Comparison of ENCODE assay signal across 20 mouse cellular contexts in genomic region chr7:46833670-46834255, GRCm38 (mm10). TPM values are rescaled to one million over a fixed set of nuclear protein-coding genes. Genes with fewer than 3 reads are reported as not detected.
A peak's percentile ranks its signal among the peaks of the same experiment; 100 is the strongest.
DNase-seq lines count a peak whose midpoint lies in the region; ATAC-seq lines count a peak whose summit lies in the region.
"Had no signal": no experiment of that assay in that cellular context is flagged by ENCODE, and none has a peak within 500 bp of the region (broad histone marks: within the 10 kb centered on the region; RNA-seq: fewer than 3 reads in every experiment).

No protein-coding gene starts in this region.

- no peaks in the 10 kb centered on the region for H3K79me2 ChIP-seq in macrophage (ENCODE audit: inconsistent target)

- H3K36me3 ChIP-seq in heart, embryonic 10.5 days: no peaks in the 10 kb centered on the region
- H3K36me3 ChIP-seq in heart, embryonic 11.5 days (ENCODE audit: control insufficient read depth, insufficient read depth, low read length): no peaks in the 10 kb centered on the region
- no peaks in the 10 kb centered on the region for H3K36me3 ChIP-seq in macrophage (ENCODE audit: inconsistent target)
- H3K36me3 ChIP-seq: embryonic facial prominence, embryonic 15.5 days; G1E; heart, embryonic 13.5 days; hindbrain, embryonic 10.5 days had no signal

- no peak for DNase-seq in heart, embryonic 10.5 days (ENCODE audit: low spot score)
- peak; percentile 50 for DNase-seq in 416B (ENCODE audit: low read depth)
- peak; percentile 54 for DNase-seq in induced T-regulatory cell, adult 2 months (ENCODE audit: low read depth)
- no peak for DNase-seq in left cerebral cortex, adult 8-10 months (ENCODE audit: low spot score in 2 of 2)
- DNase-seq in cerebellum, adult 11-12 months: no peak
- DNase-seq in adrenal gland, postnatal 25 days: no peak
- DNase-seq: right cerebral cortex, postnatal 14 days had no signal

- 0 out of 2 replicates have a peak overlapping the region, but pooled peaks have one; percentile 36 for H3K27ac ChIP-seq in heart, embryonic 10.5 days
- no peak overlapping the region for H3K27ac ChIP-seq in heart, embryonic 11.5 days (ENCODE audit: low read depth, low read length)
- H3K27ac ChIP-seq in macrophage: peak overlapping the region; percentile 88
- H3K27ac ChIP-seq: embryonic facial prominence, embryonic 15.5 days; forebrain, embryonic 13.5 days; heart, embryonic 13.5 days had no signal

- peaks cover 68% of the 10 kb centered on the region for H3K4me1 ChIP-seq in heart, embryonic 10.5 days
- peaks cover 24% of the 10 kb centered on the region for H3K4me1 ChIP-seq in heart, embryonic 11.5 days (ENCODE audit: control insufficient read depth, insufficient read depth, low read length)

- H3K4me3 ChIP-seq in heart, embryonic 10.5 days: no peak overlapping the region
- no peak overlapping the region for H3K4me3 ChIP-seq in heart, embryonic 11.5 days (ENCODE audit: low read depth, low read length)
- no peak overlapping the region for H3K4me3 ChIP-seq in macrophage (ENCODE audit: inconsistent target)
- H3K4me3 ChIP-seq: embryonic facial prominence, embryonic 15.5 days; forebrain, embryonic 13.5 days; heart, embryonic 13.5 days; hindbrain, embryonic 10.5 days had no signal

- no peaks in the 10 kb centered on the region for H3K27me3 ChIP-seq in heart, embryonic 10.5 days (ENCODE audit: insufficient read depth, poor library complexity, severe bottlenecking)
- no peaks in the 10 kb centered on the region for H3K27me3 ChIP-seq in heart, embryonic 11.5 days (ENCODE audit: control insufficient read depth, insufficient read depth, low read length)
- H3K27me3 ChIP-seq: embryonic facial prominence, embryonic 15.5 days; forebrain, embryonic 13.5 days; heart, embryonic 13.5 days had no signal

- 81% methylated on average over 7 of the region's 7 CpGs for WGBS in heart, embryonic 10.5 days
- WGBS in heart, embryonic 11.5 days (ENCODE audit: insufficient replicate concordance): 75% methylated on average over 7 of the region's 7 CpGs
- 52% methylated on average over 7 of the region's 7 CpGs for WGBS in macrophage (ENCODE audit: missing documents)

- no peak for ATAC-seq in heart, embryonic 11.5 days (replicated peaks; ENCODE audit: insufficient number of reproducible peaks, low FRiP score, low TSS enrichment)
- ATAC-seq: forebrain, embryonic 13.5 days had no signal

- H3K9me3 ChIP-seq in heart, embryonic 10.5 days: no peaks in the 10 kb centered on the region
- H3K9me3 ChIP-seq in heart, embryonic 11.5 days (replicated peaks; ENCODE audit: control insufficient read depth, low read length): no peaks in the 10 kb centered on the region
- H3K9me3 ChIP-seq: embryonic facial prominence, embryonic 15.5 days; forebrain, embryonic 13.5 days; G1E; heart, embryonic 13.5 days; hindbrain, embryonic 10.5 days had no signal

- no peak overlapping the region for H3K9ac ChIP-seq in heart, embryonic 11.5 days (ENCODE audit: low read depth, low read length)
- H3K9ac ChIP-seq: embryonic facial prominence, embryonic 15.5 days; forebrain, embryonic 13.5 days; heart, embryonic 13.5 days had no signal

- no peak overlapping the region for H3K4me2 ChIP-seq in heart, embryonic 11.5 days
- H3K4me2 ChIP-seq: embryonic facial prominence, embryonic 15.5 days; forebrain, embryonic 13.5 days; heart, embryonic 13.5 days; midbrain, embryonic 11.5 days had no signal

RNA-seq across cellular contexts. Expression of gene Ldha, which starts 7.5 kb away (rescaled TPM):
- 4,161 and 4,393 TPM in 2 replicates for polyA plus RNA-seq in heart, embryonic 10.5 days (2016; fragmentation: Nextera tagmentation; extraction: Ambion mirVana)
- 3,042 and 3,490 TPM in 2 replicates for polyA plus RNA-seq in heart, embryonic 11.5 days (2014; fragmentation: Nextera tagmentation; extraction: Ambion mirVana)
- total RNA-seq in macrophage (2018; cell fraction: chromatin; rRNA removed): 100 to 1,000 TPM in 4 of 26 experiments, 10 to 100 TPM in 22; 28.3 to 140 (median 69.6) TPM
- 100 to 1,000 TPM; 342 to 466 (median 395) TPM for total RNA-seq in macrophage (2018; cell fraction: cytosol; rRNA removed)
- total RNA-seq in macrophage (2018; cell fraction: nucleus; rRNA removed): 100 to 1,000 TPM in 25 of 26 experiments, 10 to 100 TPM in 1; 83.2 to 291 (median 163) TPM
- polyA plus RNA-seq in macrophage (2018): 352 to 860 TPM (median 417 TPM) in 3 replicates
- total RNA-seq in left cerebral cortex, adult 8-10 months (2022): 100 to 1,000 TPM; 313 to 352 (median 334) TPM
- total RNA-seq in adrenal gland, postnatal 25 days (2021): 283 and 320 TPM in 2 replicates

RNA-seq across cellular contexts. Expression of gene Ldhc, which starts 27.2 kb away (rescaled TPM):
- polyA plus RNA-seq in heart, embryonic 10.5 days (2016; fragmentation: Nextera tagmentation; extraction: Ambion mirVana): 0.13 TPM in 1 of 2 replicates, not detected in the other
- polyA plus RNA-seq in heart, embryonic 11.5 days (2014; fragmentation: Nextera tagmentation; extraction: Ambion mirVana): not detected in 2 replicates
- total RNA-seq in macrophage (2018; cell fraction: chromatin; rRNA removed): not detected
- total RNA-seq in macrophage (2018; cell fraction: cytosol; rRNA removed): not detected
- not detected for total RNA-seq in macrophage (2018; cell fraction: nucleus; rRNA removed)
- polyA plus RNA-seq in macrophage (2018): not detected in 3 replicates
- total RNA-seq in left cerebral cortex, adult 8-10 months (2022): not detected
- total RNA-seq in adrenal gland, postnatal 25 days (2021): not detected in 2 replicates
- total RNA-seq: adrenal gland, postnatal 14 days; G1E; gastrocnemius, adult 8-10 months; layer of hippocampus, adult 18-20 months; left cerebral cortex, postnatal 25 days had no signal
- polyA plus RNA-seq: embryonic facial prominence, embryonic 15.5 days; forebrain, embryonic 13.5 days; G1E; heart, embryonic 13.5 days; hindbrain, embryonic 10.5 days; intestine, embryonic 14.5 days; midbrain, embryonic 11.5 days had no signal

RNA-seq across cellular contexts. Expression of gene Gtf2h1, which starts 37.9 kb away (rescaled TPM):
- 40.6 and 45.1 TPM in 2 replicates for polyA plus RNA-seq in heart, embryonic 10.5 days (2016; fragmentation: Nextera tagmentation; extraction: Ambion mirVana)
- polyA plus RNA-seq in heart, embryonic 11.5 days (2014; fragmentation: Nextera tagmentation; extraction: Ambion mirVana): 34.9 and 41.1 TPM in 2 replicates
- 10 to 100 TPM; 33.1 to 80.2 (median 55.2) TPM for total RNA-seq in macrophage (2018; cell fraction: chromatin; rRNA removed)
- total RNA-seq in macrophage (2018; cell fraction: cytosol; rRNA removed): 10 to 100 TPM; 42.8 to 68.4 (median 52.3) TPM
- total RNA-seq in macrophage (2018; cell fraction: nucleus; rRNA removed): 10 to 100 TPM; 32.7 to 63.1 (median 45.6) TPM
- polyA plus RNA-seq in macrophage (2018): 41.4 to 101 TPM (median 42.4 TPM) in 3 replicates
- 10 to 100 TPM; 35.7 to 41.7 (median 37.8) TPM for total RNA-seq in left cerebral cortex, adult 8-10 months (2022)
- total RNA-seq in adrenal gland, postnatal 25 days (2021): 33.3 and 40.1 TPM in 2 replicates

RNA-seq across cellular contexts. Expression of gene Hps5, which starts 37.9 kb away (rescaled TPM):
- 13.9 and 14.5 TPM in 2 replicates for polyA plus RNA-seq in heart, embryonic 10.5 days (2016; fragmentation: Nextera tagmentation; extraction: Ambion mirVana)
- 11.8 and 12.7 TPM in 2 replicates for polyA plus RNA-seq in heart, embryonic 11.5 days (2014; fragmentation: Nextera tagmentation; extraction: Ambion mirVana)
- 100 to 1,000 TPM in 12 of 26 experiments, 10 to 100 TPM in 14; 23.0 to 137 (median 96.7) TPM for total RNA-seq in macrophage (2018; cell fraction: chromatin; rRNA removed)
- total RNA-seq in macrophage (2018; cell fraction: cytosol; rRNA removed): 10 to 100 TPM; 15.7 to 33.8 (median 24.0) TPM
- total RNA-seq in macrophage (2018; cell fraction: nucleus; rRNA removed): 10 to 100 TPM; 23.1 to 91.3 (median 62.5) TPM
- polyA plus RNA-seq in macrophage (2018): 16.3 to 29.8 TPM (median 23.7 TPM) in 3 replicates
- 10 to 100 TPM; 13.8 to 19.3 (median 16.5) TPM for total RNA-seq in left cerebral cortex, adult 8-10 months (2022)
- total RNA-seq in adrenal gland, postnatal 25 days (2021): 27.6 and 34.3 TPM in 2 replicates

Comparison
In these comparisons a context has a peak if more than half of its experiments do, and no peak if none do; other contexts are left out.
1. DNase-seq: peak in 416B (single experiment) and induced T-regulatory cell, adult 2 months (single experiment); none in heart, embryonic 10.5 days (single experiment), left cerebral cortex, adult 8-10 months (0 of 2), cerebellum, adult 11-12 months (single experiment) and adrenal gland, postnatal 25 days (single experiment).